Mouse (Mus musculus) CD8-positive naive resting alpha-beta T cell, adult 2 months (primary cell): ENCODE results near the gene Bhlhe40.

Experiments used
- DNase-seq, 2 experiments: peaks; one replicate each; pipeline ENCODE4 v3.0.0; 2022; ENCODE audit warnings: low read depth in 2 of 2, low spot score in 2 of 2

Bhlhe40 gene

DNA sequence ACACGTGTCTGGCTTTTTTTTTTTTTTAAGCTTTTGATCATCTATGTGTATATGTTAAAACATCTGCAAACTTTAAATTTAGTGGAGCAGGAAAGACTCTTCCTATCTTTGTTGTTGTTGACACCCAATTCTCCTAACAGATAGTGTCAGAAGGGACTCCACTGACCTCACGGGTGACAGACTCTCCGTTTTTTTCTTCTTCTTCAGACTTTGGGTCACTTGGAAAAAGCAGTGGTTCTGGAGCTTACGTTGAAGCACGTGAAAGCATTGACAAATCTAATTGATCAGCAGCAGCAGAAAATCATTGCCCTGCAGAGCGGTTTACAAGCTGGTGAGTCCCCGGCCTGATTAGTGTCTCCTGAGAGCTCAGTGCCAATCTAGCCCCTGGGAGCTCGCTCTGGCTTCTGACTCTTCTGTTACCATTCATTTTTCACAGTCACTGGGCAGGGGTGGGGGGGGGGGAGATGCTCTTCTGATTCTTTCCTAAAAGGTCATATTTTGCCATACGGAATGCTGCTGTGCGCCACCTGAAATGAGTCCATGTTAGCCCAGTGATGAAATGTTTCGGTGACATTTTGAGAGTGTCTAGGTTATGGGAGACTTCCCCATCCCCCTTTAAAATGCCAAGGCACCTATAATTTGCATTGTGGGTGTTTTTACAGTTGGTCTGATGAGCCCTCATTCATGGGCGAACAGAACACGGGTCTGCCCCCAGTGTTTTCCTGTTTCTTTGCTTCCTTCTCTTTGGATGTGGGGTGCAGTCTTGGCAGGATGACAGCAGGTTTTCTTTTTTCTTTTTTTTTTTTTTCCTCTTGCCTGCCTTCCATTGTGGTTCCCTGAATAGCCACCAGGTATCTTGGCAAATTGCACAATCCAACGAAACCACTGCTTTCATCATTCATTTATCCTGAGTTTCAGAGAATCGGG, 2.1 kb downstream of the Bhlhe40 start:
- DNase-seq = no peak

DNA sequence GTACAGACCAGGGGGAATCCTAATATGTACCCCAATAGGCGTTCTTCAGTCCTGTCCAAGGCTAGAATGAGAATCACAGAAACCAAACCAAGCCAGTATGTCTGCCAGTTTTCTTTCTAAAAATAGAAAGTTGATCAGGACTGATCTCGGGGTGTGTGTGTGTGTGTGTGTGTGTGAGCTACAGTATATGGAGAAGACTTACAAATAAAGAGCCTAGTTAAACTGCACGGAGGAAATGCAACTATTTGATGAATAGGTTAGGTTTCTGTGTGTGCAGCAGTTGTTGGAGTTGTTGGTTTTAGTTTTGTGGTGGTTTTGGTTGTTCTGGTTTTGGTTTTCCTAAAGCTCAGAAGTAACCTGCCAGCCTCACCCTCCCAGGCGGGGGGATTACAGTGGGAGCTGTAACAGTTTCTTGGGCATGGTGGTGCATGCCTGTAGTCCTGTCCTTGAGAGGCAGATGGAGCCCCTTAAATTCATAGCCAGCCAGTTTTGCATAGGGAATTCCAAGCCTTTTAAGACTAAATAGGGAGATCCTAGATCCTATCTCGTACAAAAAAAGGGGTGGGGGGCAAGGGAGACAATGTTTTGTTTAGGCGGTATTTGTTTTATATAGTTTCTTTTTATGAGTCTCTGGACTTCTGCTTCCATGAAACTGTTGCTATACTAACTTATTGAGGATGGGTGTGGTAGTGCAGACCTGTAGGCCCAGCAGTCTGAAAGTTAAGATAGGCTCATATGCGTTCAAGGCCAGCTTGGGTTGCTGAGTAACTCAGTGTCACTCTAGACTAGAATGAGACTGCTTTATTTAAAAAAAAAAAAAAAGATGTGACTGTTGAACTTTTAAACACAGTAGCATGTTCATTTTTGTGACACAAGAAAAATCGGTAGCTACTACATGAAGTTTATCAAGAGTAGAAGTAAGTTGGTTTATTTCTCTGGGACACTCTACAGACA, 3.1 kb downstream of the Bhlhe40 start:
- no peak for DNase-seq

DNA sequence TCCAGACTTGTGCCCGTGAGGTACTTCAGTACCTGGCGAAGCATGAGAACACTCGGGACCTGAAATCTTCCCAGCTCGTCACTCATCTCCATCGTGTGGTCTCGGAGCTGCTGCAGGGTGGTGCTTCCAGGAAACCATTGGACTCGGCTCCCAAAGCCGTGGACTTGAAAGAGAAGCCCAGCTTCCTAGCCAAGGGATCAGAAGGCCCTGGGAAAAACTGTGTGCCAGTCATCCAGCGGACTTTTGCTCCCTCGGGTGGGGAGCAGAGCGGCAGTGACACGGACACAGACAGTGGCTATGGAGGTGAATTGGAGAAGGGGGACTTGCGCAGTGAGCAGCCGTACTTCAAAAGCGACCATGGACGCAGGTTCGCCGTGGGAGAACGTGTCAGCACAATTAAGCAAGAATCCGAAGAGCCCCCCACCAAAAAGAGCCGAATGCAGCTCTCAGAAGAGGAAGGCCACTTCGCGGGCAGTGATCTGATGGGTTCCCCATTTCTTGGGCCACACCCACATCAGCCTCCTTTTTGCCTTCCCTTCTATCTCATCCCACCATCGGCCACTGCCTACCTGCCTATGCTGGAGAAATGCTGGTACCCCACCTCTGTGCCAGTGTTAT, 4.2 kb downstream of the Bhlhe40 start:
- DNase-seq = no peak

DNA sequence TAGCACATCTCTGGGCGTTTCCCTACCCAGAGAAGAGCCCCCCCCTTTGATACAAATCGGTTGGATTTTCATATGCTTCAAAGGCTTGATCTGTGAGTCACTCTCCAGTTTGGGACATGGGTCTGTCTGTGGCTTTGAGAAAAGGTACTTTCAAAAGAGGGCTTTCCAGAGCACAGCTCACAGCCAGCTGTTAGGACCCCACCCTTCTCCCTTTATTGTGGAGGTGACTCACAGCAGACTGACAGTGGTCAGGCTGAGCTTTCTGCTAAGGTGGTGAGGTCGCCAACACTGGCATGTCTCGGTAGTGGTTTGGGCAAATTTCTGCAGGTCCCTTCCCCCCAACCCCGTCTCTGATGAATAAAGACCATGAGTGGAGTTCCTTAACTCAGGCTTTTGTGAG, 5.2 kb downstream of the Bhlhe40 start:
- DNase-seq = no peak

DNA sequence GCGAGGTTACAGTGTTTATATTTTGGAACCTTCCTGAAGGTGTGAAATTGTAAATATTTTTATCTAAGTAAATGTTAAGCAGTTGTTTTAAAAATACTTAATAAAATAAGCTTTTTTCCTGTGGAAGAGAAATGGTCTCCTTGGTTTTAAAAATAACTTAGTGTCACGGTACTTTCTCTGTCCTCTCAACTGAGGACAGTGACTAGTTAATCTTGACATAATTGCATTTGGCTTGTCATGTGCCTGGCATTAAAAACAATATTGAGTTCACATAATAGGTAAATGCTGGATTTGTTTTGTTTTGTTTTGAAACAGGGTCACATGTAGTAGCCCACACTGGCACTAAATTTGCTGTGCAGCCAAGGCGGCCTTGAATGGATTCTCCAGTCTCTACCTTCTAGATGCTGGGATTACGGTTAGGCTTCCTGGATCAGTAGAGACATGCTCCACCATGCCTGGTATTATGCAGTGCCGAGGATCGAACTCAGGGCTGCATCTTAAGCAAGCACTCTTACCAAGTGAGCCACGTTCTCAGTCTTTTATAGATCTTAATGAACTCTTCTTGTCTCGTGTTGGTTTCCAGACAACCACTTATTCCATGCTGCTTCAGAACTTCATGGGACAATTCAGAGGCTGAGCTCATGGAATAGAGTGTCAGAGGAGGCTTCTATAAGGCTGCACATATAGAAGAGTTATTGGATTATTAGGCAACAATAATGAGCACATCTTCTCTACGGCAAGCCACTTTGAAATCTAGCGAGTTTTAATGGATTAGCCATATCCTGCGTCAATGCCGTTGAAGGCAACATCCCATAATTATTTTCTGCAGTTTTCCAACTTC, 6.4 kb downstream of the Bhlhe40 start:
- DNase-seq = no peak

DNA sequence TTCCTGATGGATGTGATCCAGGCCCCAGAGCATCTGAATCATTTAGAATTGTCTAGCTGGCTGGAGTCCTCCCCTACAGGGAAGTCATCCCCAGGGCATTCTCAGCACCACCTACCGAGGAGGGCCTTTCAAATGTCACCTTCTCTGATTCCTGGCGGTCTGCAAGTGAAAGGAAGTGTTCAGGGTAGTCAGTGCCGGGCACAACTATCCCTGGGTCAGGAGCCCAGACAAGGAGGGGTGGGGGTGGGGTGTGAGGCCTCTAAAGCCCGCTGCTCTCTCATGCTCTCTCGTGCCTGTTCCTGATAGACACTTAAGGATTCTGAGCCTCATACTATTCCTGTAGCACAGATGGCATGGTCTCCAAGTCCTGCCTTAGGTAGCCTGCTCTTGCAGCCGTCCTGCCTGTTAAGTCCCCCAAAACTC, 7.2 kb downstream of the Bhlhe40 start:
- DNase-seq = no peak

DNA sequence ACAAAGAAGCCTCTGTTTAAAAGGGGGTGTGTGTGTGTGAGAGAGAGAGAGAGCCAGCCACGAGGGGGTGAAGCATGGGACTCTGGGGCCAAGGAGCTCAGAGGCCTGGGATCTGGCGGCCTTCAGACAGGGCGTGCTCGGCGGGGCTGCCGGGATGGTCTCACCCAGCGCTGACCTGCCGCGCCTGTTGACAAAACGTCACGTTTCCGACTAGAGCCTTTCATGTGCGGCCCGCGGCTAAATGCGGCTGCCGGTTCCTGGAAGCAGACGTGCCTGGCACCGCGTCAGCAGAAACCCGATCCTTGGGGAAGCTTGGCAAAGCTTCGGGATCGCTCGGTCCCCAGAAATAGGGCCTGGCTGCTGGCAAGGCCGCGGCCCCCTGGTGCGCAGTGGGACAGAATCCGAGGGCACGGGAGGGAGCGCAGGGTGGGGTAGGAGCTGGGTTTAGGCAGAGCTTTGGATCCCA, 7.9 kb downstream of the Bhlhe40 start:
- peak in 1 of 2 experiments; percentile 9 for DNase-seq

DNA sequence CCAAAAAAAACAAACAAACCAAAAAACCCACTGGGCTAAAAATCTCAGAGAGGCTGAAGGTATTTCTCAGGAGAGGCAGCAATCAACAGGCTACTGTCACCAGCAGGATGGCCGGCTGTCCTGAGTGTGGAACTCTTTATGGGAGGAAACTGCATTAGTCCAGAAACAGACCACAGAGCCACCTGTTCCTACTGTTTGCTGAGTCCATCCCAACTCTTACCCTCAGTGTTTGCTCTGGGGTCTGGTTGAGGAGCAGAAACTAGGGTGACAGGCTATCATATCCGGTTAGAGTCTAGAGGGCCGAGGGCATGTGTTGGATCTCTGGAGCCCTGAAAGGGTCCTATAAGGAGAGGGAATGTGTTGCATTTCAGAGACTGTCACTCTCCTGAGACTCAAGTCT, 9.8 kb downstream of the Bhlhe40 start:
- DNase-seq = no peak

DNA sequence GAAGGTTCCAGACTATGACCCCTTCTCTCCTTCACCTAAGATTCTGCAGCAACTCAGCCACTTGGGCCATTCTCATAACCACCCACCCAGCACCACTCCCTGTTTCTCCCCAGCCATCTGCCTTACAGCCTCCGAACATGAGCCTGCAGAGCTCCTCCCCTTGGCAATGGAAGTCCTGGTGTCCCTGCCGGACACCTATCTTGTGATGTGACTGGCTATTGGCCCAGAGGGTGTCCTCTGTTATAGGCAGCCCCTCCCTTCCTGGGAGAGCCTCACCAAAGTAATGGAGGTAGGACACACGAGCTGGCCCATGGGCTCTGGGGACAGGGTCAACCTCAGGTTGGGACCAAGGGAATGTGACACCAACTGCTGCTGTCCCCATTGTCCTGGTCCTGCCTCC, 10.4 kb downstream of the Bhlhe40 start:
- DNase-seq = no peak

DNA sequence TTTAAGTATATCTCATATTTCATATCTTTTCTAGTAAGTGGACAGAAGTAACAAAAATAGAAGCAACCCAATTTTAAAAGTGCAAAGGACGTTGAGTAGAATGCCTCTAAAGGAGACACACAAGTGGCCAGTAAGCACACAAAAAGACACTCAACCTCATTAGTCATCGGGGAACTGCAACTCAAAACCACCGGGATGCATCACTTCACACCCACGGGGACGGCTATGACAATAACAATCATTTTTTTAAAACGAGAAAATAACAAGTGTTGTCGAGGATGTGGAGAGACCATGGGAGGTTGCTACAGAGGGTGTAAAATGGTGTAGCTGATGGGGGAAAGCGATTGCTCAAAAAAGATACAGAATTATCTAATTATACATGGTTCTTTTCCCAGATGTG, 11.7 kb downstream of the Bhlhe40 start:
- no peak for DNase-seq

DNA sequence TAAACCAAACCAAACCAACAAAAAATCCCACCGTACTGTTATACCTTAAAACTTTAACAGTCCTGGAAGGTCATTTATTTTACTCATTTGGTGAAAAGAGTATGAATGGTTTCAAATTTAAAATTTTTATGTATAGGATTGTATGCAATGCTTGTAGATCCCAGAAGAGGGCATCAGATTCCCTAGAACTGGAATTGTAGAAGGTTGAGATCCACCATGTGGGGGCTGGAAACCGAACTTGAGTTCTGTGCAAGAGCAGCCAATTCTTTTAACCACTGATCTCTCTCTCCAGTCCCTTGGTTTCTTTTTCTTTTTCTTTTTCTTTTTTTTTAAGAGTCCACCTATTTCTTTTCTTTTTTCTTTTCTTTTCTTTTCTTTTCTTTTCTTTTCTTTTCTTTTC, 13.8 kb downstream of the Bhlhe40 start:
- DNase-seq = no peak

DNA sequence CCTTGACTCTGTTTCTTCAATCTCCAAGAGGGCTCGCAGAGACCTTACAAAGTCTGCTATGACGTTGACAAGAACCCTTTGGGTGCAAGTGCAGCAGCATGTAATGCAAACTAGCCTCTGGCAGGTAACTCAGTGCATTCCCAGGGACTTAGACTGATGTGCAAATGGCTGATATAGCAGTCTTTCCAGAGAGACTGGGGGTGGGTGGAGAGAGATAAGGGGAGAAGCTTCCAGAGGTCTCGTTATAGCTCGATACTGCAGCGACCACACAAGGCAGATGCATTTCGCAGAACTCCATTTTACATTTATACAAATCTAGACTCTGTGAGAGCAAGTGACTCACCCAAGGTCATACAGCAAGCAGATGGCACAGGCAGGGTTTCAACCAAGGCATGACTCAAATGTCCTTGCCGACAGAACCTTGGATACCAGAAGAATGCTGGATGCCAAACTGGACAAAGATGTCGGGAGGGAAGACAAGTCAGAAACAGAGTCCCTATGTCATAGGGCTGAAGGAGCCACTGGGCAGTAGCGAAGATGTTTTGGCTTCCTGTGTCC, 16.4 kb downstream of the Bhlhe40 start:
- DNase-seq = no peak

DNA sequence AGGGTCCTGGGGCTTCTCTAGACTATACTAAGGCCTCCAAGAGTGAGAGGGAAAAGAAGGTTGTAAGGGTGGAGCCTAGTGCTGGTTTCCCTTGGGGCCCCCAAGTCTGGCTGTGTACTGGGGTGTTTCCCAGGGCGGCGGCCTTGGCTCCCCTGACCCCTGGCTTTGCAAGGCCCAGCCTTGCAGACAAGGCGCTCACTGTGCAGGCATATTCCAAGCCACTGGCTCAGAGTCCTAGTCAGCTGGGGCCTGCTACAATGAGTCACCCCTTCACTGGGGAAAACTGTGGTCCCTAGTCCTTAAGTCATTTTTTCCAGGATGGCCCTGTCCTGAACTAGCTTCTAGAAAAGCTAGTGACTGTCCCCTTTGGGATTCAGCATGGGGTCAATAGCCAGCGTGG, 17.3 kb downstream of the Bhlhe40 start:
- no peak for DNase-seq

DNA sequence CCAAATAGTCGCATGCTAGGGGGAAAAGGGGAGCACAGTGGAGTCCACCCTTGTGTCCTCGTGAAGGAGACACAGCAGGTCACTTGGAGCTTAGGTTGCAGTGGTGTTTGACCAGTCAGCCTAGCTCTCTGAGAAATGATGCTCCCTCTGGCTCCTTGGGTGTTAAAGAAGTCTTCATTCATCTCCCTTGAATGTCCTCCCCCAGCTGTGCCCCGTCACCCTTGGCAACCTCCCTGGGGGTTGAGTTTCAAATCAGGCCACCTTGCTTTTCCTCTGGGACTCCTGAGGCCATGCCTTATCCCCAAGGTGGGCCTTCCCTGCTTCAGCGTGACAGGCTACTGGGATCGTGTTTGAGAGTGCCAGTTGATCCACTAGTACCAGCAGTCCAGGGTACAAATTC, 17.8 kb downstream of the Bhlhe40 start:
- DNase-seq = no peak

DNA sequence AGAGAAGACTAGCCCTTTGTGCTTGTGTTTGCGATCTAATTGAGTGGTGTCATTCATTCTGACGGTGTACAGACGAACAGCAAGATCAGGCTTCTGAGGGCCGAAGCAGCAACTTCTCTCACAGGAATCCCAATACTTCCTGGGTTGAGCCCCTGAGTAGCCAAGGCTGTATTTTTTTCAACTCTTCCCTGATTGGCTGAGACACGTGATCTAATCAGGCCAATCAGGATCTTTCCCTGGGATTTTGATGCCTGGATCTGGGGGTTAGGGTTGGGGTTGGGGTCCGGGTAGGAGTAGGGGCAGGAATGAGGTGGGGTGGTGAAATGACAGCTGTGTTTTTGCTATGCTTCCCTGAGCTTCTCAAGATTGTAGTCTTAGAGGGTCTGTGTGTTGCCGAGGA, 20.1 kb downstream of the Bhlhe40 start:
- DNase-seq = no peak

DNA sequence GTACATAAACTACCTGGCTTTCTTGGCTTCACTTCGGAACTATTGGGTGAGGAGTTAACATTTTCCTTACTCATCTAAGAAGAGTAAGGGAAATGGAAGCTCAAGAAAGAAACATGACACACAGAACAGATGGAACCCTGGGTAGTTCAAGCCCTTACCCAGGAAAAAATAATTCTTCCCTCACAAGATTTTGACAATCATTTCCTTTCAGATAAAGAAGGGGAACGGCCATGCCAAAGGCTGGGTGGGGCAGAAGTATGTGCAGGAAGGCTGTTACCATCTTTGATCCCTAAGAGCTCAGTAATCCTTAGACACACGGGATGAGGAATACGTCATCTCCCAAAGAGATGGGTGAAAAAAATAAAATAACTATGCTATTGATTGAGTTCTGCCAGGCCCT, 20.7 kb downstream of the Bhlhe40 start:
- DNase-seq = no peak

DNA sequence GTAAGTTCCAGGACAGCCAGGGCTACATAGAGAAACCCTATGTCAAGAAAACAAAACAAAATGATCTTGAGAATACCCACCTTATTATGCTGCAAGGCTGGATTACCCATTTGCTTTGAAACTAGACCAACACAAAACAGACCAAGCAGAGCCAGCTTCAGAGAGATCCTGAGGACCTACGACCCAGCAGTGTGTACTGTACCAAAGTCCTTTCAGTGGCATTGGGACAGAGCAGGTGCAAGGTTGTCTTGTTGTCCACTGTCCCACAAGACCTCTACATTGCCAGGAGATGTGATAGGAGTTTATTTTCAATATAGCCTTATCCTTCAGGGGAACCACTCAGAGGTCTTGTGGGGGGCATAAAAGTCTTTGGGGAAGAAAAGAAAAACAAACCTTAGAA, 22.7 kb downstream of the Bhlhe40 start:
- no peak for DNase-seq

DNA sequence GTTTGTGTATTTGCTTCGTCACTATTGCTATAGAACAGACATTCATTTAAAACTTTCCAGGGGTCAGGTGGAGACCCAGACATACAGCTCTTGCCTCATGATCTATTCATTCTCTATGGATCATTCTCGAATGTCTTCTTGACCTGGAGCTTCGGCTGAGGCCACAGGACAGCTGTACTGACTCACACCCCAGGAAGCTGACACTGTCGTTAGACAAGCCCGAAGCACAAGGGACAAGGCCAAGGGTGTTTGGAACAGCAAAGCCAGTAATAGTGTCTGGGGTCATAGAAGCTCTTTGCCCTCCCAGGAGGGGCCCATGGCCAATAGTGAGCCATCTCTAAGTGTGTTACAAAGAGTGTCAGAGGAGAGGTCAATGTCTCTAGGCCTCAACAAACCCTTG, 24.0 kb downstream of the Bhlhe40 start:
- no peak for DNase-seq

DNA sequence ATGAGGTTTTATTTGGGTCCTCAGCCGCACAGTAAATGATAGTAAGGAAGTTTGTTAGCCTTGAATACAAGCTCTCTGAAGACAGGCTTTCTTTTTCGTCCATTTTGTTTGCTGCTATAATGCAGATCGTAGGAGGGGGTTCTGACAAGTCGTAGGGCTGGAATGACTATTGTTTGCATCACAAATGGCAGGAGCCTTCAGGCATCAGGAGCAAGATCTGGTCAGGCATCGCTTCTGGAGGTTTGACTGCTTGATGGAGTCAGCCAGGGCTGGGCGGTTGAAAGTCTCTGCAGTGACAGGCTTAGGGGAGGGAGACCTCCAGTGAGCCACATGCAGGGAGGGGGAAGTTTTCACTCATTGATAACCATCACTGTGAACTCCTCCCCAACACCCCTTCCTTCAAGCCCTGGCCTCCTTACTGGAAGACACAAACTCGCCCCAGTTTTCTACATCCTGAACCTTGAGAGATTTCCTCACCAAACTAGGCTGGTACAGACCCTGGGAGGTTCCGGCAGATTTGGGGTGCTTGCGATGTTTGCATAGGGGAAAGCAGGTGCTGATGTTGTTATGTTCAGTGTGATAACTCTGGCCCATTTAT, 25.4 kb downstream of the Bhlhe40 start:
- DNase-seq = no peak

DNA sequence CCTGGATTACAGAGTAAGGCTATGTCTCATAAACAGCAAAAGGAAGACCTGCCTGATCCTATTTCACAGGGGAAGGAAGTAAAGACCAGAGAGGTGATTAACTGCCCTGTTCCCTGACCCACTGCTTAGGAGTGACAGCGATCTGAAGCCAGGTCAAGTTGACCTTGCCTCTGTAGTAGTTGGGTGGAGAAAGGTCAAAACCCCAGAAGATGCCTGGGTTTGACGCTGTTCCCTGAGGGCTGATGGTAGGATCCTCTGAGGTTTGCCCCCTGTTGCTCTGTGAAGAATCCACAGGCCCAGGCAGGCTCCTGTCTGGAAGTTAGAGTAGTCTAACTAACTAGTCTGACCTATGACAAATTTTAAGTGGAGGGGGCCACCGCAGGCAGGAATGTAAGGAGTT, 26.5 kb downstream of the Bhlhe40 start:
- no peak for DNase-seq
